Mouse (Mus musculus): ENCODE results near the gene Aff3.

DNA sequence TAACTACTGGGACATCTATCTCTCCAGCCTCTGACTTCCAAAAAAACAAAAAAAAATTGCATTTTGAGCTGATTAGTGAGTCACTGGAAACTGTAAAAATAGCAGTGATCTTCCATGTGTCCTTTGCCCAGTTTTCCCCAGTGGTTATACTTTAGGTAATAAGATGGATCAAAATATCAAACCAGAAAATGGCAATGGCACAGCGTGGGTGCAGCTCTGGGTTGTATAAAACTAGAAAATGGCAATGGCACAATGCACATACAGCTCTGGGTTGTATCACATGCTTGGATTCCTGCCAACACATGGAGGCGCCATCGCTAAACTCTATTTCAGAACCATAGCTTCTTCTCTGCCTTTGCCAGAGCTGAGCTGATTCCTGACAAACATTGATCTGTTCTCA, 439.6 kb downstream of the Aff3 start:
- TF ChIP-seq POLR2A (IDR thresholded peaks at IDR 0.05; ENCODE audit: low read depth, low read length) = no peak
- TF ChIP-seq CTCF (conservative IDR thresholded peaks at IDR 0.05; ENCODE audit: insufficient read depth, insufficient read length, low read depth, low read length) = no peak
